Mouse (Mus musculus): ENCODE data around the gene Mical2.

- TF ChIP-seq CTCF (IDR thresholded peaks at IDR 0.05; ENCODE audit: low read depth, low read length) (no peak), GATA2 (IDR thresholded peaks at IDR 0.05; ENCODE audit: borderline replicate concordance, low read depth, low read length) (no peak), TAL1 (conservative IDR thresholded peaks at IDR 0.05; ENCODE audit: low read depth, low read length) (no peak), POLR2AphosphoS5 (IDR thresholded peaks at IDR 0.05; ENCODE audit: insufficient replicate concordance, low read depth, low read length) (no peak)
These were observed 218.7 kb downstream of the Mical2 start for GRCm38 (mm10) chr7:112444152-112444984.

Measured in G1E (cell line).